Mouse (Mus musculus) adrenal gland, adult 8-10 months (tissue): Measurements from ENCODE around the gene Gga2. TPM values are rescaled to one million over a fixed set of nuclear protein-coding genes. Genes with fewer than 3 reads are reported as not detected.

Experiments used
- DNase-seq: peaks from one replicate; pipeline ENCODE4 v3.0.0; 2022
- total RNA-seq, 4 experiments: library from RNA; stranded (reverse); gene quantifications; 2 replicates each; pipeline ENCODE4 v1.2.4; 2022

The Gga2 gene
- total RNA-seq, 4 experiments from 2014 or later: 18.0 to 29.3 (median 22.4) TPM

DNA sequence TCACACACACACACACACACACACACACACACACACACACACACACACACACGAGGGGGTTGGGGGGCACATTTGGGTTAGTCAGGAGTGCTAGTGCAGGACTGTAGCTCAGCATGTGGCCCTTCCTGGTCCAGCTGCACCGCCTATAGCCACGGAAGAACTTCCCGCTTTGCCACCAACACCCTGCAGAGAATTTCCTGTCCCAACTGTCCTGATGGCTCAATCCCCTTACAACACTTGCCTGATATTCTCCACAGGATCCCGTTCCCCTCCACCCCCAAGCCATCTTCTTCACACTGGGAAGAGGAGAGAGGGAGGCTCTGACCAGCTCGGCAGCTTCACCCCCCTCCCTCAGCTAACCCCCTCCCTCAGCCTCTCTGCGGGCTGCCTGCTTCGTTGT, 20.6 kb downstream of the Gga2 start:
- no peak for DNase-seq

DNA sequence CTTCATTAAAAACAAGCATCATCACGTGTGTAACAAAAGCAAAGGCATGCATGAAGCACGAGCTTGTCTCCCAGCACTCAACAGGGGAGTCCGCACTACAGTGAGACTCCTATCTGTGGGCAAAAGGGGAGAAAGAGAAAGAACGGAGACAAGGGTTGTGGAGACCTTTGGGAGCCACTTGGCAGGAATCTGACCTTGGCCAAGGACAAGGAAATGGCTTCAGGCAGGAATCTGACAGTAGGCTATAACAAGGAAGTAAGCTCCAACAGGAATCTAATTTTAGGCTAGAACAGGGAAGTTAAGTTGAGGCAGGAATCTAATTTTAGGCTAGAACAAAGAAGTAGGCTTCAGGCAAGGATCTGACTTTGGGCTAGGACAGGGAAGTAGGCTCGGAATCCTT, 25.1 kb downstream of the Gga2 start:
- no peak for DNase-seq

DNA sequence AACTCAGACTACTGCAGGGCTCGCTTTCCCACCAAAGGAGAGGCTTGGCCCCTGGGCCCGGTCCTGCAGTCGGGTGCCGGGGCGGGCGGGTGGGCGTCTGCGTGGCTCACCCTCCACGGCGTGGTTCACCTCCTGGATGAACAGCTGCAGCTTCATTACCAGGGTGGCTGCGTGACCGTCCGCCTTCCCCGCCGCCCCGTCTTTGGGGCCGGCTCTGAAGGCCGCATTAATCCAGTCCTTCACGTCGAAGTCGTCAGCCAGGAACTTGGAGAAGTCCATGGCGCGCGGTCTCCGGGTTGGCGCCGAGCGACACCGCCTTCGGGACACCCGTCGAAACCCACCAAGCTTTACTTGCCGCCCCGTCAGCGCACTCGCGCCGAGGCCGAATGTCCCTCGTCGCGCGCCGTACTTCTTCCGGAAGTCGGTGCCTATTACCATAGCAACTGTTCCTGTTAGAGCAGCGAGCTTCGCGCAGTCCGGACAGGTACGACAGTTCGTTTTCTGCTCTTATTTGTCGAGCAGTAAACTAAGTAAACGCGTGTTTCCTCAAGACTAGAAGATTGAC, 39.6 kb downstream of the Gga2 start, which contains the start of gene Cog7:
Gene Cog7 (minus strand): TSS at position 405 of the 565 bp plus-strand sequence.
- peak; percentile 87 for DNase-seq

DNA sequence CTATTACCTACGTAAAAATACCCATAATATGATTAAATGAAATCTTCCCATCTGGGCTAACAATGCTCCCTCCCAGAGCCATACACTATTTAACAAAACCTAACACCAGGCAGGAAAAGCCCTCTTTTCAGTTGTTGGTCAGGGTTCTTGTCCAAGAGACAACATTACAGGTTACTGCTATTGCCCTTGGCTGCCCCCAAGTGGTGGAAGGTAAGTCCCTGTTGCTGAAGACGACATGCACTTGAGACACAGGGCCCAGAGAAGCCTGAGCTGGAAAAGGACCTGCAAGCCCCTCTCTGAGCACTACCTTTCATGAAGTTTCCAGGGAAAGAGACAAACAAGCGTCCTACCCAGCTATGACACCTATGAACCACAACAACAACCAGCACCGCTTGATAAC, 46.0 kb downstream of the Gga2 start:
- DNase-seq: peak; percentile 12

DNA sequence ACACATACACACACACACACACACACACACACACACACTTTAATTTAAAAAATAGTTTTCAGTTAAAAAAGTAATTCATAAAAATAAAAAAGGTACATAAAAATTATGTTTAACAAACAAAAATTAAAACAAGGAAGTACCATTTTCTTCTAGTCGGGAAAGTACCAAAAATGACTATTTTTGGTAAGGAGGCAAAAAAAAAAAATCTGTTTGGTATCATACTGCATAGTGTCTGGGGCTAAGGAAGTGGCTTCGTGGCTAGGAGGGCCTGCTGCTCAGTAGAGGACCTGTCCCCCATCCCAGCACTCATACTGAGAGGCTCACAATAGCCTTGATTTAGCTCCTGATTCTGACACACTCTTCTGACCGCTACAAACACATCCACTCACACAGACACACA, 49.3 kb downstream of the Gga2 start:
- no peak for DNase-seq

DNA sequence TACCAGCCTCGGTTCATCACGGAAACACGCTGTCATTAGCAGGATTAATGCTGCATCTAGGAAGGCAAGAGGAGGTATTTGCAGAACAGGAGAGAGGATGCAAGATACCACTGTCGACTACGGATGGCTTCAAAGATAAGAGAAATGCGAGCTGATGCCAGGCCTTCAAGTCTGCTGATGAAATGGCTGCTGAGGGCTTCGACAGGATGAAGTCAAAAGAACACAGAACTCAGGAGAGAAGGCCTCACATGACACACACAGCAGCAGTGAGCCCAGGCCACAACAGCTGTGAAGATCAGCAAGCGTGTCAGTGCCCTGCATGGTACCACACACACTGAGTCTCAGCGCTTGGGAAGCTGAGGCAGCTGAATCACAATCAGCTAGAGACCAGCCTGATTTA, 50.8 kb downstream of the Gga2 start:
- no peak for DNase-seq

DNA sequence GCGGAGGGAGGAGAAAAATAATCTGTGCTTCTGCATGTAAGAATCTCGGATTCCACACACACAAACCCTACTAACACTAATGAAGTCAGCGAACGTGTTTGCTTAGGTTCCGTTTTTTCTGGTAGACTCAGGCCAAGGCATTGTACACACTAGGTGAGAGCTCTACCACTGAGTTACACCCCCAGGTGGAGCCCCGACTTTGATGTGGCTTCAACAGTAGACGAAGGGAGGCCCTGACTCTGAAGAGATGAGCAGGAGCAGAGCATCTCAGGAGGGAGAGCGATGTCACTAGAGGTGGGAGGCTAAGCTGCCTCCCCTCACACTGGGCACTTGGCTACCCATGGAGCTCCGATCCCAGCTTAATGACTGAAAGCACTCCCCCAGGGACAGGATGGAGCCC, 52.2 kb downstream of the Gga2 start:
- no peak for DNase-seq

DNA sequence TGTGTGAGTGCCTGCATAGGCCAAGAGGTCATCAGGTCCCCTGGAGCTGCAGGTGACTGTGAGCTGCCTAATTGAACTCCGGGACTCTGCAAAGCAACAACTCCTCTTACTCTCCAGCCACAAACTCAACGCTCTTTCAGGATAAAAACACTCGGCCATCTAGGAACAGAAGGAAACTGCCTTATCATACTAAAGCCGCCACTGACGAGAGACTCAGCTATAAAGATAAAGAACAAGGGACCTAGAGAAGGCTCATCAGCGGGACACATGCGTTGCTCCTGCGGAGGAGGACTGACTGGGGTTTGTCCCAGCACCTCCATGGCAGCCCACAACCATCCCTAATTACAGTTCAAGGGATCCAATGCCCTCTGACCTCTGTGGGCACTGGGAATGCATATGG, 52.8 kb downstream of the Gga2 start:
- DNase-seq: no peak

DNA sequence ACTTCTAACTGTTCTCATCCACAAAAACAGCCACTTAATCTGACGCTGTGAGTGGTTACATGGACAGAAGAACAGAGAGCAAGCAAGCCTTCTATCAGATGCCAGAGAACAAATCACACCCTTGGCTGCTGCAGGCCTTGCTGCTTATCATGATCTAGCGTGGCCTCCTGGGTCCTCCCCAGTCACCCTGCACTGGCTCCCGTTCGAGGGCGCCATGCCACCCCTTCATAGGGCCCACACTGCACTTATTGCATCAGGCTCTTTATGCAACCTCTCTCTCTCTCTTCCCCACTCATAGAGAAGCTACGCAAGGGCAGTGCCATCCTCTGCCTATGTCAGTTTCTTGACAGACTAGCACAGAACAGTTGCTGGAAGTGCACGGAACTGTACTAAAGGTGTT, 54.9 kb downstream of the Gga2 start:
- no peak for DNase-seq

DNA sequence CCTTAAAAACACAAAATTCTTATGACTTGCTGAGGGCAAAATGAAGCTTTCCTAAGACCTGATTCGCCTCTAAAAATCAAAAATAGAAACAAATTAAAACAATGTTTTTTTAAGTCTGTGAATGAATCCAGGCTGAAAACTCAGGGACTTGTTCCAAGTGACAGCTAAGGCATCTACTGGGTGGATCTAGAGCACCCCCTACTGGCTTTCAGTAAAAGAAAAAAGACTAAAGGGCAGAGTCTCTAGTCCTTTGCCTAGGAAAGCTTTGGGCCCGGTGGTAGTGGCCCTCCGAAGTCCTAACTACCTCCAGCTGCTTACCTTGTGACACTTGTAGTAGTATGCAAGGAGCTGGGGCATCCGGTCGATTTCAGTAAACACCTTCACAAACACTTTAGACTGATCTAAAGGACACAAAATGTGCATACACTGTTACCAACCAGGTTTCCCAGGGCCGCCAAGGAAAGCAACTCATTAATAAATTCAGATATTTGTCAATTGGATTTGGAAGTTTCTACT, 57.1 kb downstream of the Gga2 start:
- DNase-seq: no peak

DNA sequence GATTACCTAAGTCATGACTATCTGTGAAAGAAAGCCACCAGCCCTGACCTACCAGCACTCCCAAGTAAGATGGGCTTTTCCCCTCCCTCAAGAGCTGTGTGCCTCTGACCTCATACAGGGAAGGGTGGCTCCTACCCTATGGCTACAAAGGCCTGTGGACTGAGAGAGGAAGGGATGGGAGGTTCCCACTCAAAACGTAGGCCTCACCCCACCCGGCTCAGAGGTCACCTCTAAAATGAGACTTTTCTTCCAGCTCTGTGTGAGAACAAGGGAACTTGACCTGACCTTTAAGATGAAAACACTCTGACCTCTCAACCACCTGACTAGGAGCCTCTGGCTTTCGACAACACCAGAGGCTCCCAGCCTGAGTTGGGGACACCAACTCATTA, 58.5 kb downstream of the Gga2 start:
- DNase-seq: no peak

DNA sequence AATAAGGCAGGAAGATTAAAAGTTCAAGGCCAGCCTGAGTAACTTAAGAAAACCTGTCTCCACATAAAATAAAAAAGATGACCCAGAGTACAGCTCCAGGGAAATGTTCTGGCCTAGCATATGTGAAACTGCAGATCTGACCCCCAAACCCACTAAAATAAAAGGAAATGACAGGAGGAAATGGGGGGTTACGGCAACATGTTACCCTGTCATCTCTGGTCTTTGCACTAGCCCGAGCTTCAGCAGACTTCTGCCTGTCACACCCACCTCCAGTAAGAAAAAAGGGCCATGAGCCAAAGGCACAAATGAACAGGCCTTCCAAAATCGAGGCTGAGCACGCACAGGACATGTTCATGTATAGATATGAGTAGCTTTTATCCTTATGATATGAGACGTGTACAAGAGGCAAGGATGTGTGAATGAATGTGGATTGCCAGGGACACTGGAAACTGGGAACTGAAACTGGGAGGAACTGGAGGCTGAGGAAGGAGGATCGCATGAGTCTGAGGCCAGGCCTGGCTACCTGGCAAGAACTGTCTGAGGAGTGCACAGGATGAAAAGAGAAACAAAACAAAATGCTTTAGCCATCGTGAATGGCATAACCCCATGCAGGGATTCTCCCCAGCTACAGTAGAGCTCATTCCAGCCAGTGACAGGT, 59.0 kb downstream of the Gga2 start:
- DNase-seq: no peak

DNA sequence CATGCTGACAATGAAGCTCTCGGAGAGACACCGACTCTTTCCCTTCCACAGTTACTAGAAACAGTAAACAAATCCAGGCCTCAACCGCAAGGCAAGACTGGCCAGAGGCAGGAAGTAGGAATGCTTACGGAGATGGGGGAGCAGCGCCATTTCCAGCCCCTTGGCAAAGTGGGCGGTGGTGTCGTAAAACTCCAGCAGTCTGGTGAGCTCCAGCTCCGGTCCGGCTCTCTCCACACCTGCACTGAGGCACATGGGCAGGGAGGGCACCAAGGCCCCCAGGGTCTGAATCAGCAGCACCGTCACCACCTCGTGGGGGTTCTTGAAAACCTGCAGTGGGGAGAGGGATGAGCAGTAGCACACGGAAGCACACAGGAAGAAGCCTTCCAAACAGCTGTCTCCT, 65.2 kb downstream of the Gga2 start:
- DNase-seq: no peak

DNA sequence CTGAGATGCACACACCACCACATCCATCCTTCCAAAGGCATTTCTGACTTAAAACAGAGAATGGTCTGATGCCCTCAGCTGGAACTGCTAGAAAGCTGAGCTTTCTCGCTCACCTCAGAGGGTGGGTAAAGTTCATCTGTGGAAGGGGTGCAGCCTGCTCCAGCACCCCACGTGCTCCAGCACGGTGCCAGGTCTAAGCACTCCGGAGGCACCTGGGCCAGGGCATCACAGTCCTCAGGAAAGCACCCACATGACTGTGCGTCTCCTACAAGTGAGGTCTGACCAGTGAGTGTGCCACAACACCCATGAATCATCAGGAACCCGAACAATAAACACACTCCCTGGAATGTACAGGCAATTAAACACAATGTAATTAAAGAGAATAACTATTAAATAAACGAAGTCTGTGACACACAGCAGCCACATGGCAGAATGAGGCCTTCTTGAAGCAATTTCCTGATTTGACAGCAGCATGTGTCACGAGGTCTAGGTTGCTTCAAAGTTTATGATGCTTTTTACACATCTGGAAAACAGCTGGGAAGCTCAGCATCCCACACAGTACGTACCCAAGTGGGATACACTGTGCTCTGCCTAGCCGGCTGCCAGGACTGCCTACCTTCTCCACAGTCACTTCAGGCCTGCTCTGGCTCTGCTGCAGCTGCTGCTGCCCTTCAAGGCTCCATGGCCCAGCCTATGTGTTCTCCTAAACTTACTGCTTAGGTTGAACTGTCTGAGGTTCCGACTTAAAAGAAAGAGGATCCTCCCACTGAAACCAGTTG, 65.9 kb downstream of the Gga2 start:
- no peak for DNase-seq

DNA sequence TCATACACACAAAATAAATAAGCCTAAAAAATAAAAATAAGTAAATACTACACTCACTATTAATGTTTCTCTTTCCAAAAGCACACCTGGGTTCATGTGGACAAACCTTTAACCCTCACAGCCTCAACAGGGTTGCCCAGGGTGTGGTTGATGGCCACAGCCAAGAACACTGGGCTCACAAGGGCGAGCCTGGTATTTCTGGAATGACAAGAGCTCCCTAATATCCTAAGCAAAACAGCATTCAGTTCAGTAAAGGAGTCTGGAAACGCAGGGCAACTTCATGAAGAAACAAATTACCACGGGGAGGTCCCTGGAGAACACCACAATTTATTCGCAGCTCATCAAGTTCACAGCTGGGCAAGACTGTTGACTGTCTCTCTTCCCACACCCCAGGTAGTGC, 73.5 kb downstream of the Gga2 start:
- no peak for DNase-seq

DNA sequence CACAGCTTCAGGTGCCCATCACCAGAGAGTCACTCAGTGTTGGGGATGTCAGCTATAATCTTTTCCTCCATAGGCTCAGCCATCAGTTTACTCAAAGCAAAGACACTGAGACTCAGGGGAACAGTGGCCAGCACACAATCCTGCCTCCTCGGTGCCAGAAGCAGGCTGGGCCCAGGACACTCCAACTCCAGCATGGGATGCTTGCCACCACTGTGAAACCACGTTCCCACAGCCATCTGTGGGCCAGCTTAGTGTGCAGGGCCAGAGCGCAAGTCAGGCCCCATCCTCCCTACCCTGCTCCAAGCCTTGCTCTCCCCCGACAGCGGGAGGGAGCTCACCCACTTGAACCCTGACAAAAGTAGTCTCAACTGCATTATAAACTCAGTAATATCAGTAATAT, 74.8 kb downstream of the Gga2 start:
- no peak for DNase-seq

DNA sequence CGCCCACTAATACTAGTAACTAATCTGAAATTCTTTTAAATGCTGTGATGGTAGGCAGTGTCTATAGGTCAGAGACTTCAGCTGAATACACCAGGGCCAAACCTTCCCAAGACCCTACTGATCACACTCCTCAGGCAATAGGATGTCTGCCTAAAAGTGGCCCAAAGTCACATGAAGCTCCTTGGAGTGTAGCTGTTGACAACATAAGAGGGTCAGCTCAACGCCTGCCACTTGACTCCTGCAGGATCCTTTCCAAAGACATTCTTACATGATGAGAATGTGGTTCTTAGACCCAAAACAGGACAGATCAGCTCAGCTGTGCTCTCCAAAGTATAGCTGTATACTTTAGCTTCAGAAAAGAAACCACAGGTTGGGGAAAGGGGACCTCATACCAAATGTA, 78.7 kb downstream of the Gga2 start:
- DNase-seq: no peak

DNA sequence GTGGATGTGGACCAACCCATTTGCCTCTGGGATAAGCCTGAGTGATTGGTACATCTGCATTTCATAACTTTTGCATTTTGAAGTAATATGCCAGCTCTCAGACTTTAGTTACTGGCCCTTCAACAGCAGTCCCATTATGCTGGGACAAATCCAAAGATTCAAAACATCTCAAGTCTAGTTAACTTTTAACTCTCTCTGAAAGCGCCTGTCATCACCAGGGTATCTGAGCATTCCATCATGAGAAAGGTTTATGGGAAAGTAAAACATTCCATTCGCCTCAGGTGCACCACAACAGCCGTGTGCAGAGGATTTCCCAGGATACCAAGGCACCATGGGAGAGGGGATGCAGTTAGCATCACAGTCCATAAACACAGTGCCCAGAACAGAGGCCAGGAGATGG, 79.4 kb downstream of the Gga2 start:
- no peak for DNase-seq

DNA sequence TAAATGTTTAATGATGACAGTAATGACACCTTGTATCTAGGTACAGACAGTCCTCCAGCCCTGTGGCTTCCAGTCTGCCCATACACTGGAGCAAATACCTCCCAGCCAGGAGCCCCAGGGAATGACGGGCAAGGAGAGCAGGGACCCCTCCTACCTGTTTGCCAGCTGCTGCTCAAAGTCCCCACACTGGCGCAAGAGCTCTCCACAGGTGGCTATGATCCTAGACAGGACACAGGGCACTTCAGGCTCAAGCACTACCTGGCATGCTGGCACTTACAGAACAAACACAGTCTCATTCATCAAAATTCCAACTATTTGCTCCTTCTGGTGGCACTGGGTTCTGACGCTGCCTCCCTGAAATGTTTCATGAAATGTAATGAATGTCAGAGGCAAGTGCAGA, 80.0 kb downstream of the Gga2 start:
- DNase-seq: no peak

DNA sequence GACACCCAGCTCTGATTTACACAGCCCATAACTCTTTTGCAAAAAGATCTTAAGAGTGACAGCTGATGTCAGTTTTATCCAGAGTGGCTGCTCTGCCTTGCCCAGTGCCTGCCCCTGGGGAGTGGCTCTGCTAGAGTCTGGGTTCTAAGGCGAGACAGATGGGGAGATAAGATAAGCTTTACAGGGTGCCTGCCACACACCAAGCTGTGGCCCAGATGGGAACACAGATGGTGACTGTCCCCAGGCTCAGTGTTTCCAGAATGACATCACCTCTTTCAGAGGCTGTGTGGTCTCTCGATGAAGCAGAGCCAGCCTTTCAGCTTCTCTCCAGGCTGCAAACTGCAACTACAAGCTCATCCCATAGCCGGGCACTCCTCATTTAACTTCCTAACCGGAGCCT, 81.3 kb downstream of the Gga2 start:
- no peak for DNase-seq

DNA sequence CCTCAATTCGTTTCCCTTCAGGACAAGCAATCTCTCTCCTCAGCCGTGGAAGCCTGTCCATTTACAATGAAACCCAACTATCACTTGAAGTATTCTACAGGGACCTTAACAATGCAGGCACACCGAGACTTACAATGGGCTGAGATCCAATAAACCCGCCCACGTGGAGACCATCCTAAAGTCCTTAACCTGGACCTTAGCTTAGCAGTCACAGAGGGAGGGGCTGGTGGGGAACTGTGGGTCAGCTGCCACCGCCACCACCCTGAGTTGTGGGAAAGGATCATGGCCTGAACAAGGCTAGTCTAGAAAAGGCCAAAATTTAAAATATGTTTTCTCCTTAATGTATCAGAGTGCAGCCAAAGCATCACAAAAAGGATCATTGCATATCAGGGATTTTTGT, 81.8 kb downstream of the Gga2 start:
- no peak for DNase-seq

DNA sequence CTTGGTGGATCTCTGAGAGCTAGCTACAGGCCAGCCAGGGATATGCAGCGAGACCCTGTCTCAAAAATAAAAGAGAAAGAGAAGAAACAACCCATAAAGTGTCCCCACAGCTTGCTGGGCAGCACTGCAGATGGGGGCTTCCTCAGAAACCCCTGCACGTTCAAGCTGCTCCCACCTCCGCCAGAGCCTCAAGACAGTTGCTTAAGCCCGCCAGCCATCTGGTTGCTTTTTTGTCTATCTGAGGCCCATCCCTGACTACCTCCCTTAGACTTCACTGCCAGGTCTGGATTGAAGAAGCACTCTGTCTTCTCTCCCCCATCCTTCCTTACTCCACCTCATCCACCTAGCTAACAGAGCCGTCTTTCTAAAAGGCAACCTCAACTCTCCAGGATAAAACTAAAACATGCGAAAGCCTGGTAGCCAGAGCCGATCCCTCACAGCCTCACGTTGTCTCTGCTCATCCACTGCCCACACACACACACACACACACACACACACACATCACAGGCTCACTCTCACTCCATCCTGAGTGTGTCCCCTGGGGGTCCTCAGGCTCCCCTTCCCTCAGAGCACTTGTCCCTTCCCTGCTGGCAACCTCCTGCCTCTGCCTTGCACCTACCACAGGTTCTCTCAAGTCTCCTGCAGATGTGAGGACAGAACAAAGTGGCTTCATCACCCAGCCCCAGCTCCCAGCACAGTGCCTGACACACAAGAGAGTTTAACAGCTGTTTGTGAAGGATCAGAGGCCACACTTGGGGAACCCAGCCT, 82.7 kb downstream of the Gga2 start:
- DNase-seq: no peak
